Mouse (Mus musculus) liver, embryonic 16.5 days (tissue): ENCODE data around the gene Csnk1e. TPM values are rescaled to one million over a fixed set of nuclear protein-coding genes. Genes with fewer than 3 reads are reported as not detected.
A peak's percentile ranks its signal among the peaks of the same experiment; 100 is the strongest.

ENCODE experiments used
- ATAC-seq: fragments of 200-750 bp; cut with Nextera tagmentation; 2 replicates; pipeline ENCODE4 v1.8.0; 2017; ENCODE audit warnings: low read depth, mild to moderate bottlenecking, moderate number of reproducible peaks, moderate library complexity
- H3K27ac ChIP-seq: fragments of 300-500 bp; sonication (generic); 2 replicates; pipeline ENCODE4 v1.5.1; 2014; ENCODE audit warnings: mild to moderate bottlenecking, low read length
- H3K27me3 ChIP-seq: fragments of 300-500 bp; sonication (generic); 2 replicates; pipeline ENCODE4 v1.6.1; 2014; ENCODE audit warnings: low read depth, low read length, mixed read lengths; ENCODE audit not compliant: control insufficient read depth, insufficient read depth
- H3K36me3 ChIP-seq: fragments of 300-500 bp; sonication (generic); 2 replicates; pipeline ENCODE4 v1.6.1; 2014; ENCODE audit warnings: mild to moderate bottlenecking; ENCODE audit not compliant: control insufficient read depth, insufficient read depth
- H3K4me1 ChIP-seq: fragments of 300-500 bp; sonication (generic); 2 replicates; pipeline ENCODE4 v1.6.1; 2014; ENCODE audit warnings: low read depth, low read length, mixed read lengths; ENCODE audit not compliant: control insufficient read depth
- H3K4me2 ChIP-seq: fragments of 300-500 bp; sonication (generic); 2 replicates; pipeline ENCODE4 v1.6.1; 2014; ENCODE audit warnings: low read depth, low read length, mixed read lengths
- H3K4me3 ChIP-seq: fragments of 300-500 bp; sonication (generic); 2 replicates; pipeline ENCODE4 v1.5.1; 2014; ENCODE audit warnings: low read depth, mild to moderate bottlenecking, low read length
- H3K9ac ChIP-seq: fragments of 300-500 bp; sonication (generic); 2 replicates; pipeline ENCODE4 v1.6.1; 2014; ENCODE audit warnings: low read depth, low read length
- H3K9me3 ChIP-seq: fragments of 300-500 bp; sonication (generic); replicated peaks from 2 replicates; pipeline ENCODE4 v1.6.1; 2016; ENCODE audit warnings: low read length; ENCODE audit not compliant: control insufficient read depth
- WGBS: fragments of 180-500 bp; shearing (Covaris S2); extraction: QIAGEN DNeasy Blood & Tissue Kit; methylation state at CpG from one replicate; pipeline ENCODE4 v1.1.7; 2014; ENCODE audit not compliant: insufficient replicate concordance; 5-methylcytosine and 5-hydroxymethylcytosine counted together
- polyA plus RNA-seq: library from polyadenylated mRNA; unstranded; fragments of >200 nt; fragmentation: Nextera tagmentation; extraction: Ambion mirVana; gene quantifications from 2 replicates; pipeline ENCODE4 v1.2.1, GENCODE M21; 2015

Csnk1e gene
- polyA plus RNA-seq, 1 experiment from 2014 or later: 4.8 TPM

- 63% methylated on average over 9 of the region's 9 CpGs for WGBS
- no peak overlapping the region for H3K9ac ChIP-seq
- H3K4me1 ChIP-seq: 0 out of 2 replicates have a peak, but pooled peaks cover 3% of the 10 kb centered on the region
- no peaks in the 10 kb centered on the region for H3K36me3 ChIP-seq
- no peaks in the 10 kb centered on the region for H3K9me3 ChIP-seq
- no peak for ATAC-seq
- H3K27me3 ChIP-seq: no peaks in the 10 kb centered on the region
- H3K4me2 ChIP-seq: no peak overlapping the region
- H3K27ac ChIP-seq: no peak overlapping the region
- no peak overlapping the region for H3K4me3 ChIP-seq
Observed at GRCm38 (mm10) chr15:79381644-79382043, 73.7 kb downstream of the Csnk1e start.

- no peaks in the 10 kb centered on the region for H3K36me3 ChIP-seq
- no peak overlapping the region for H3K9ac ChIP-seq
- no peak overlapping the region for H3K4me2 ChIP-seq
- ATAC-seq: peak; percentile 68; the same call in 1 of the 2 replicates
- no peak overlapping the region for H3K27ac ChIP-seq
- H3K27me3 ChIP-seq: no peaks in the 10 kb centered on the region
- 50% methylated on average over 22 of the region's 23 CpGs for WGBS
- no peaks in the 10 kb centered on the region for H3K9me3 ChIP-seq
- no peak overlapping the region for H3K4me3 ChIP-seq
- 0 out of 2 replicates have a peak, but pooled peaks cover 3% of the 10 kb centered on the region for H3K4me1 ChIP-seq
Observed at GRCm38 (mm10) chr15:79380468-79381444, 74.6 kb downstream of the Csnk1e start.

GRCm38 (mm10) chr15:79379658-79380057, 75.7 kb downstream of the Csnk1e start:
- 72% methylated on average over 7 of the region's 7 CpGs for WGBS
- Histone ChIP-seq H3K27me3 (no peaks in the 10 kb centered on the region), H3K4me2 (no peak overlapping the region), H3K9me3 (no peaks in the 10 kb centered on the region), H3K36me3 (no peaks in the 10 kb centered on the region), H3K4me1 (0 out of 2 replicates have a peak, but pooled peaks cover 3% of the 10 kb centered on the region), H3K4me3 (no peak overlapping the region), H3K27ac (no peak overlapping the region), H3K9ac (no peak overlapping the region)
- ATAC-seq: no peak

GRCm38 (mm10) chr15:79378608-79379007, 76.8 kb downstream of the Csnk1e start:
- no peaks in the 10 kb centered on the region for H3K9me3 ChIP-seq
- no peaks in the 10 kb centered on the region for H3K36me3 ChIP-seq
- H3K4me2 ChIP-seq: no peak overlapping the region
- ATAC-seq: no peak
- no peaks in the 10 kb centered on the region for H3K27me3 ChIP-seq
- WGBS: 74% methylated on average over 10 of the region's 10 CpGs
- no peak overlapping the region for H3K4me3 ChIP-seq
- H3K4me1 ChIP-seq: 0 out of 2 replicates have a peak, but pooled peaks cover 3% of the 10 kb centered on the region
- H3K9ac ChIP-seq: no peak overlapping the region
- no peak overlapping the region for H3K27ac ChIP-seq

GRCm38 (mm10) chr15:79377681-79378080, 77.7 kb downstream of the Csnk1e start:
- no peak overlapping the region for H3K9ac ChIP-seq
- no peaks in the 10 kb centered on the region for H3K9me3 ChIP-seq
- H3K4me2 ChIP-seq: no peak overlapping the region
- WGBS: 64% methylated on average over 6 of the region's 6 CpGs
- H3K27me3 ChIP-seq: no peaks in the 10 kb centered on the region
- H3K4me3 ChIP-seq: no peak overlapping the region
- ATAC-seq: no peak
- no peaks in the 10 kb centered on the region for H3K36me3 ChIP-seq
- no peak overlapping the region for H3K27ac ChIP-seq
- 0 out of 2 replicates have a peak, but pooled peaks cover 3% of the 10 kb centered on the region for H3K4me1 ChIP-seq

GRCm38 (mm10) chr15:79374760-79375159, 80.6 kb downstream of the Csnk1e start:
- Histone ChIP-seq H3K9me3 (no peaks in the 10 kb centered on the region), H3K4me1 (peaks cover 10% of the 10 kb centered on the region), H3K27me3 (no peaks in the 10 kb centered on the region), H3K4me2 (no peak overlapping the region), H3K9ac (no peak overlapping the region), H3K27ac (no peak overlapping the region), H3K36me3 (no peaks in the 10 kb centered on the region), H3K4me3 (no peak overlapping the region)
- 45% methylated on average over 3 of the region's 3 CpGs for WGBS
- ATAC-seq: no peak

- H3K36me3 ChIP-seq: no peaks in the 10 kb centered on the region
- ATAC-seq: no peak
- H3K27me3 ChIP-seq: no peaks in the 10 kb centered on the region
- H3K9ac ChIP-seq: no peak overlapping the region
- H3K4me1 ChIP-seq: peaks cover 19% of the 10 kb centered on the region
- 68% methylated on average over 7 of the region's 7 CpGs for WGBS
- no peak overlapping the region for H3K4me2 ChIP-seq
- H3K9me3 ChIP-seq: no peaks in the 10 kb centered on the region
- no peak overlapping the region for H3K4me3 ChIP-seq
- no peak overlapping the region for H3K27ac ChIP-seq
Observed at GRCm38 (mm10) chr15:79370281-79370843, 85.0 kb downstream of the Csnk1e start.

GRCm38 (mm10) chr15:79369452-79370280, 85.7 kb downstream of the Csnk1e start:
- H3K4me1 ChIP-seq: peaks cover 19% of the 10 kb centered on the region
- peak; percentile 37 for ATAC-seq
- no peaks in the 10 kb centered on the region for H3K36me3 ChIP-seq
- WGBS: 62% methylated on average over 15 of the region's 15 CpGs
- H3K27ac ChIP-seq: 0 out of 2 replicates have a peak overlapping the region, but pooled peaks have one; percentile 30
- H3K27me3 ChIP-seq: no peaks in the 10 kb centered on the region
- H3K9ac ChIP-seq: no peak overlapping the region
- H3K9me3 ChIP-seq: no peaks in the 10 kb centered on the region
- no peak overlapping the region for H3K4me2 ChIP-seq
- H3K4me3 ChIP-seq: no peak overlapping the region
